Mouse (Mus musculus): ENCODE data around the gene 1700069L16Rik.

The 1700069L16Rik gene

DNA sequence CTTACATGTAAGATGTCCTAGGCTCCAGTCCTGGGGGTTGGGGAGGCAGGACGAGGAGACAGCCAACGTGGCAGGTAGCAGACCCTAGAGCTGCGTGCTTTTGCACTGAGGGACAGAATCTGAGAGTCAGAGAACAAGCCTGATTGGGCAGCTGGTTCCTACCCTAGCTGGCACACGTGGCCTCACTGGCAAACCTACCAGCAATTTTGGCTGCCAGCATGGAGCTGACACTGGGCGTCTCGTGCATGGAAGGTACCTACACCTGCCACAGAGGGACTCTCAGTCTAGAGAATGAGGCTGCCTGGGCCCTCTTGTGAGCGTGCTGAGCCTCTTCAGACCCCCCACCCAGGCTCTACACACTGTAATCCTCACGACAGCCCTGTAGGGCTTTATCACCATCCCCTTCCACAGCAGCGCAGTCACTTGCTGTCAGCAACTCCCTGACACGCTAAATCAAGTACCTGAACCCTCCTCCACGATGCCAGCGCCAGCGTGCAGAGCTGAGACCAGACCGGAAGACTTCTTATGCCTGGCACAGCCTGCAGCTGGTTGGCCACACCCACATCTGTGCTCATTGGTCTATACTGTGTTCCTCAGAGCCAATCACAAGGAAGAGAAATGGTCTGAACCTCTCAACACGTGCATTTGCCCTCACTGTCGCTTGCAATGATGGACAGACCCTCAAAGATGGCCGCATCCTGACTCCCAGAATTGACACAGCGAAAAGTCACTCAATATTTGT, 81.3 kb downstream of the 1700069L16Rik start:
- no peak for DNase-seq (ENCODE audit: low spot score)

All from spleen, adult 12 weeks (tissue).